Mouse (Mus musculus) ovary, postnatal 36 days (tissue): ENCODE measurements around the gene Olfr1262.

Experiments
- DNase-seq: peaks from one replicate; pipeline ENCODE4 v3.0.0; 2022; ENCODE audit warnings: low spot score, mixed read lengths

Gene Olfr1262

GRCm38 (mm10) chr2:89999845-90000244 is at the start of gene Olfr1262:
TSS of gene Olfr1262 (plus strand) at chr2:90000145.
- no peak for DNase-seq

- DNase-seq, result no peak
Measured at GRCm38 (mm10) chr2:89974184-89974583, 25.8 kb upstream of the Olfr1262 start, which contains the start of gene Olfr1260. TSS of gene Olfr1260 (plus strand) at chr2:89974340.

- DNase-seq, result no peak
Measured at GRCm38 (mm10) chr2:89977709-89978108, 22.2 kb upstream of the Olfr1262 start.

- DNase-seq, result no peak
Measured at GRCm38 (mm10) chr2:89990921-89991320, 9.0 kb upstream of the Olfr1262 start, which contains the start of gene Olfr1261. TSS of gene Olfr1261 (plus strand) at chr2:89991221.

GRCm38 (mm10) chr2:90011831-90012230 is 11.9 kb downstream of the Olfr1262 start, which contains the start of gene Olfr1263:
TSS of gene Olfr1263 (plus strand) at chr2:90012131.
- DNase-seq, result no peak

GRCm38 (mm10) chr2:90025477-90025876 is 25.5 kb downstream of the Olfr1262 start, which contains the start of gene Olfr1264:
TSS of gene Olfr1264 (minus strand) at chr2:90025577.
- DNase-seq, result no peak

GRCm38 (mm10) chr2:90035037-90035436 is 35.1 kb downstream of the Olfr1262 start, which contains the start of gene Olfr1265:
TSS of gene Olfr1265 (plus strand) at chr2:90035337.
- no peak for DNase-seq
